Mouse (Mus musculus) thymus, adult 2 months (tissue): ENCODE measurements around the gene Pdlim4. TPM values are rescaled to one million over a fixed set of nuclear protein-coding genes. Genes with fewer than 3 reads are reported as not detected.

Experiments used
- DNase-seq: peaks from one replicate; pipeline ENCODE4 v3.0.0; 2021
- H3K27ac ChIP-seq: fragments of 200-500 bp; 2 replicates; pipeline ENCODE4 v1.5.1; 2012; ENCODE audit warnings: low read length, control low read depth; ENCODE audit not compliant: control insufficient read depth, insufficient read depth
- H3K27me3 ChIP-seq: fragments of 200-500 bp; 2 replicates; pipeline ENCODE4 v1.6.1; 2012; ENCODE audit warnings: mild to moderate bottlenecking, low read length, moderate library complexity, mixed read lengths; ENCODE audit not compliant: control insufficient read depth, insufficient read depth
- H3K36me3 ChIP-seq: fragments of 200-500 bp; 2 replicates; pipeline ENCODE4 v1.6.1; 2012; ENCODE audit warnings: mild to moderate bottlenecking, low read length, moderate library complexity; ENCODE audit not compliant: control insufficient read depth, insufficient read depth
- H3K4me1 ChIP-seq: fragments of 200-500 bp; replicated peaks from 2 replicates; pipeline ENCODE4 v1.6.1; 2012; ENCODE audit warnings: low read length; ENCODE audit not compliant: control insufficient read depth, insufficient read depth
- H3K4me3 ChIP-seq: fragments of 200-500 bp; 2 replicates; pipeline ENCODE4 v1.5.1; 2012; ENCODE audit warnings: mild to moderate bottlenecking, low read length, control low read depth, moderate library complexity; ENCODE audit not compliant: control insufficient read depth, insufficient read depth
- CTCF ChIP-seq: fragments of 200-500 bp; IDR thresholded peaks from 2 replicates; pipeline ENCODE4 v1.5.1; 2012; ENCODE audit warnings: mild to moderate bottlenecking, control low read depth, low read length, moderate library complexity, borderline replicate concordance; ENCODE audit not compliant: control insufficient read depth, poor library complexity, insufficient read depth; ENCODE audit errors: extremely low read depth
- POLR2A ChIP-seq: fragments of 200-500 bp; IDR thresholded peaks from 2 replicates; pipeline ENCODE4 v1.6.1; 2012; ENCODE audit warnings: mild to moderate bottlenecking, low read length, control low read depth, moderate library complexity; ENCODE audit not compliant: control insufficient read depth, poor library complexity, insufficient read depth; ENCODE audit errors: extremely low read depth
- WGBS: fragments of 180-500 bp; shearing (Covaris S2); methylation state at CpG from one replicate; pipeline ENCODE4 v1.1.7; 2018; 5-methylcytosine and 5-hydroxymethylcytosine counted together
- polyA plus RNA-seq: library from polyadenylated mRNA; depleted of rRNA; stranded (reverse); fragments of >200 nt; gene quantifications from 2 replicates; pipeline ENCODE4 v1.2.3, GENCODE M21; 2012

The Pdlim4 gene
- polyA plus RNA-seq, 1 experiment, result 62.0 TPM

DNA sequence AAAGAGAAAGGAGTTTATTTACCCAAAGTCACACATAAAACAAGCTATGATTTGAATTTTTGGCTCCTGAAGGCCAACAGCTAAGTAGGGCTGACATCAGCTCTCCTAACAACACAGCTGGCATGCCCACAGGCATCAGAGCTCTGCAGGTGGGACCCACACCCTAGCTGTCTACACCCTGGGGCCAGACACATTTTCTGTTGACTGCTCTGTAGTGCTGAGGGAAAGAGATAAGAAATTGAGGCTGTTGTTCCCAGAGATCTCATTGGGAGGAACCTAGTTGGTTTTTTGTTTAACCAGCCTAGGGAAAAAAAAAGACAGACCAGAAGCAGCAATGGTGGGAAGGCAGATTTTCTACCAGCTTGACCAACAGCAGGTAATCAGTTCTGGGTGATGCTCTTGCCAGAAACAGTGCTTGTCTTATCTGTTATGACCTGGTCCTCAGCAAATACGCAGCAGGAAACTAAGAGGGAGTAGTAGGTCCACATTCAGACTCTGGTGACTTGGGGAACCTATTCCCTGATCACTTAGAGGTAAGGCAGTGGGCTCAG, 42.2 kb downstream of the Pdlim4 start:
- no peak overlapping the region for H3K27ac ChIP-seq
- DNase-seq, result no peak
- 94% methylated on average over 1 of the region's 1 CpGs for WGBS

DNA sequence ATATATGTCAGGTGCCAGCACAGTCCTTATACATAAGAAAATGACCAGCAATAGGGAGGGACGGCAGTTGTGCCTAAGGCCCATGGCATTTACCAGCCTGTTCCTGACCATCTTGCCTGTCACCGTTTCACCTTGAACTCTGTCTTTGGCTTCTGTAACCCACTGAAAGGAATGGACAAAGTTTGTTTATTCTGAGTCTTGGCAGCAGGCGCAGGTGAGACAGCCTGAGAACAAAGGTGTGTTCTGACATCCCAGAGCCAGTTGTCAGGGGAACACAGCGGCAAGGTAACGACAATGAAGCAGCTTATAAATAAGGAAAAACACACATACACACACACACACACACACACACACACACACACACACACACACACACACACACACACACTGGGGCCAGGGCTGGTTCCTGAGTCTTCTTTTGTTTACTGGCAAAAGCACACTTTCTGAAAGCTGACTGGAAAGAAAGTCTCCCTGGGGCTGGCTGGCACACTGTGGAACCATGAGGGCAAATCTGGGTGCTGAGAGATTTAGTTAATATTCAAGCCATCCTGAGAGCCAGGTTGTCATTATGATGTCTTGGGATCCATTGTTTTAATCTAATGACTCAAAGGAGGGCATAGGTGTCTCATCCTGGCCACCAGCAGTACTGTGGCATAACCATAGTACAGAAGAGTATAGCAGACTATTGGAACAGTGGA, 47.3 kb downstream of the Pdlim4 start:
- Histone ChIP-seq H3K4me3 (no peak overlapping the region), H3K27ac (no peak overlapping the region), H3K4me1 (no peaks in the 10 kb centered on the region), H3K27me3 (no peaks in the 10 kb centered on the region), H3K36me3 (no peaks in the 10 kb centered on the region)
- WGBS, result 97% methylated on average over 5 of the region's 5 CpGs
- DNase-seq, result no peak
- TF ChIP-seq CTCF, result no peak
- TF ChIP-seq POLR2A, result no peak

More for the DNA sequence above, 42.2 kb downstream of the Pdlim4 start:
- peaks cover 8% of the 10 kb centered on the region; the same call in 1 of the 2 replicates for H3K27me3 ChIP-seq
- TF ChIP-seq POLR2A (no peak), CTCF (no peak)
- peaks cover 11% of the 10 kb centered on the region; the same call in 1 of the 2 replicates for H3K4me1 ChIP-seq
- no peaks in the 10 kb centered on the region for H3K36me3 ChIP-seq
- H3K4me3 ChIP-seq, result no peak overlapping the region

DNA sequence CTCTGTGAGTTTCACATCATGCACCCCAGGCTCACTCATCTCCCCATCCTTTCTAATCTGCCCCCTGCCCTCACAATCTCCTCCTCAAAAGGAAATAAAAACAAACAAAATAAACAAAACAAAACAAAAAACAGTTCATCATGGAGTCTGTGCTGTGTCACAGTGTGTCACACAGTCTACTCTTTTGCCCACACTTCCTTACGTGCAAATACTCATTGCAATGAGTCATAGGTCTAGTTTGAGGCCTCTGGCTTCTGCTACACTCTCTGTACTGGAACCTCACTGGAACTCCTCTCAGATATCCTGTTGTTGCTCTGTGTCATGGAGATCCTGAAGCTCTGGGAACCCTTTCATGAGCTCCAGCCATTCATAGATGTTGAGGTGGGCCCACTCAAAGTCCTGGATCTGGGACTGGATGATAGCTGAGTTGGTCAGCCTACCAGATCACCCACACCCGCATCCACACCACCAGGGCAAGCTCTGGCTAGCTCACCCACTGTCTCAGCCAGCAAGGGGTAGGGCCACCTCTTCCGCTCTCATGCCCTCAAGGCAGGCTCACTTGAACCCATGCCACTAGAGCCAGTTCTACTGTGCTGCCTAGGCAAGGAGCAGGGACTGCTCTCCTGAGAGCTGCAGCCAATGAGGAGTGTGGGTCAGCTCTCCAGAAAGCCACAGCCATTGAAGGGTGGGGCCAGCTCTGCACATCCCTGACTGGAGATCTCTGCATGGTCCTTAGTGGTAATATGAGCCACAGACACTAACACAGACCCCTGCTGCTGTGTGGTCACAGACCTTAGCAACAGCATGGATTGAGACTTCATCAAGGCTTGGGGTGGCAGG, 49.7 kb downstream of the Pdlim4 start:
- TF ChIP-seq CTCF, result no peak
- no peak for TF ChIP-seq POLR2A
- H3K4me1 ChIP-seq, result no peaks in the 10 kb centered on the region
- no peaks in the 10 kb centered on the region for H3K27me3 ChIP-seq
- H3K4me3 ChIP-seq, result no peak overlapping the region
- WGBS, result 96% methylated on average over 3 of the region's 3 CpGs
- no peak overlapping the region for H3K27ac ChIP-seq
- no peaks in the 10 kb centered on the region for H3K36me3 ChIP-seq
- DNase-seq, result no peak

DNA sequence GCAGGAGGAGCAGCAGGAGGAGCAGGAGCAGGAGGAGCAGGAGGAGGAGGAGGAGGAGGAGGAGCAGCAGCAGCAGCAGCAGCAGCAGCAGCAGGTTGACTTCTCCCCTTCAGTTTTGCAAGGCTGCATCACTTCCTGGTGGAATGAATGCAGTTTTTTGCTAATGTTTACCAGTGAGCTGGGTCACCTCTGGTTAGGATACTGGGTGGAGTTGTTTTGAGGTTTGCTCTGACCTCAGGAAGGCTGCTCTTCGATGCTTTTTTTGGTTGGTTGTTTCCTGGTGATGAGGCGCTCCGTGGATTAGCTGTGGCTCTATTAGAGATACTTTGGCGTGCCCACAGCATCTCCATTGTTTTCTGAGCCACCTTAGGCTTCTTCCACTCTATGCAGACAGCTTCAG, 51.2 kb downstream of the Pdlim4 start:
- DNase-seq, result no peak
- H3K4me1 ChIP-seq, result no peaks in the 10 kb centered on the region
- no peaks in the 10 kb centered on the region for H3K36me3 ChIP-seq
- no peak for TF ChIP-seq CTCF
- no peak for TF ChIP-seq POLR2A
- H3K4me3 ChIP-seq, result no peak overlapping the region
- H3K27ac ChIP-seq, result no peak overlapping the region
- WGBS, result 25% methylated on average over 4 of the region's 4 CpGs
- H3K27me3 ChIP-seq, result no peaks in the 10 kb centered on the region

DNA sequence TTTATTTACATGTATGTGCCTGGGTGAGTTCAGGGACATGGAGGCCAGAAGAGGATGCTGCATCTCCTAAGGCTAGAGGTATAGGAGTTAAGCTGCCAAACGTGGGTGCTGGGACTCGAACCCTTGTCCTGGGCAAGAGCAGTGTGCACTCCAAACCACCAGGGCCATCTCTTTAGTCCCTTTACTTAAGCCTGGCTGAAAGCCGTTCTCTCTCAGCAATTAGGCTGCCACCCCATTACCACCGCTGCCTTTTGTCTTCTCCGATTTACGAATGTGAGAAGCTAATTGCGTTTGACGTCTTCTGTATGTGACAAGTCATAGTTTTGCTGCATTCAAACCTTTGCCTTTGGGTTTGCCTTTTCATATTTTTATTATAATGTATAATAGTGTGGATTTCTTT, 52.8 kb downstream of the Pdlim4 start:
- H3K4me1 ChIP-seq, result no peaks in the 10 kb centered on the region
- TF ChIP-seq CTCF, result no peak
- no peak for TF ChIP-seq POLR2A
- H3K27me3 ChIP-seq, result no peaks in the 10 kb centered on the region
- WGBS, result 93% methylated on average over 8 of the region's 8 CpGs
- H3K27ac ChIP-seq, result no peak overlapping the region
- DNase-seq, result no peak
- no peaks in the 10 kb centered on the region for H3K36me3 ChIP-seq
- H3K4me3 ChIP-seq, result no peak overlapping the region

DNA sequence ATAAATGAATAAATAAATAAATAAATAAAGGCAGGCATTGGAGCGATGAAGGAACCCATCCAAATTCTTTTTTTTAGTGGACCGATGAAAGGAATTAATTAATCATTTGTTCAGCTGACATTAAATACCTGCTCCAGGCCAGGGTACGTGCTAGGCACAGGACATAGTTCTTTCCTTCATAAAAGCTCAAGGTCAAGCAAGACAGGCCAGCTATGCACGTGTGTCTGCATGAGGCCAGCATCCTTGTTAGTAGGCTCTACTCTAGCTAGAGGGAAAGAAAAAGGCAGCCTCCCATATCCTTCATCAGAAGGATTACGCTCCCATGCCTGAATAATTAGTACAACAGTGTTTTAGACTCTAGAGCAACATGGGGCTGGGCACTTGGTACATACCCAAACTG, 55.9 kb downstream of the Pdlim4 start:
- H3K36me3 ChIP-seq, result no peaks in the 10 kb centered on the region
- no peaks in the 10 kb centered on the region for H3K27me3 ChIP-seq
- WGBS, result 97% methylated on average over 5 of the region's 5 CpGs
- no peak for DNase-seq
- no peak overlapping the region for H3K27ac ChIP-seq
- no peak overlapping the region for H3K4me3 ChIP-seq
- no peaks in the 10 kb centered on the region for H3K4me1 ChIP-seq
- TF ChIP-seq CTCF (no peak), POLR2A (no peak)
